Mouse (Mus musculus) MEL (cell line): ENCODE measurements around the gene Eef1g.

Source experiments
- CTCF ChIP-seq, 3 experiments: IDR thresholded peaks in 2 of 3; conservative IDR thresholded peaks in 1 of 3; 2 replicates each; pipeline ENCODE4 v1.5.1; 2011 to 2012; ENCODE audit warnings: low read length in 3 of 3, low read depth in 2 of 3, mild to moderate bottlenecking in 2 of 3, improper control_type of control experiment in 1 of 3, inconsistent platforms in 1 of 3, mixed read lengths in 1 of 3, moderate library complexity in 1 of 3; ENCODE audit not compliant: control insufficient read depth in 1 of 3, insufficient read depth in 1 of 3, poor library complexity in 1 of 3, severe bottlenecking in 1 of 3
- E2F4 ChIP-seq: IDR thresholded peaks from 2 replicates; pipeline ENCODE4 v1.6.1; 2011; ENCODE audit warnings: low read depth, low read length, improper control_type of control experiment, borderline replicate concordance
- EP300 ChIP-seq, 2 experiments: IDR thresholded peaks; 2 replicates each; pipeline ENCODE4 v1.6.1; 2011; ENCODE audit warnings: improper control_type of control experiment in 2 of 2, low read length in 2 of 2, low read depth in 1 of 2, mild to moderate bottlenecking in 1 of 2
- MYB ChIP-seq: IDR thresholded peaks from 2 replicates; pipeline ENCODE4 v1.6.1; 2011; ENCODE audit warnings: mild to moderate bottlenecking, low read depth, low read length, improper control_type of control experiment
- POLR2A ChIP-seq, 2 experiments: IDR thresholded peaks; 2 replicates each; pipeline ENCODE4 v1.6.1; 2011 to 2012; ENCODE audit warnings: low read length in 2 of 2, mild to moderate bottlenecking in 2 of 2, control low read depth in 1 of 2, improper control_type of control experiment in 1 of 2, low read depth in 1 of 2, moderate library complexity in 1 of 2; ENCODE audit not compliant: control insufficient read depth in 1 of 2, insufficient read depth in 1 of 2, poor library complexity in 1 of 2

GRCm38 (mm10) chr19:8999223-8999622 is 32.4 kb downstream of the Eef1g start:
- TF ChIP-seq POLR2A (IDR thresholded peaks at IDR 0.05; ENCODE audit: control insufficient read depth in 1 of 2, insufficient read depth in 1 of 2, low read depth in 1 of 2, low read length in 2 of 2, poor library complexity in 1 of 2) (no peak), MYB (no peak), CTCF (IDR thresholded peaks at IDR 0.05 in 2 of 3, conservative IDR thresholded peaks at IDR 0.05 in 1 of 3; ENCODE audit: control insufficient read depth in 1 of 3, insufficient read depth in 1 of 3, low read depth in 2 of 3, low read length in 3 of 3, poor library complexity in 1 of 3, severe bottlenecking in 1 of 3) (no peak), EP300 (IDR thresholded peaks at IDR 0.05; ENCODE audit: low read depth in 1 of 2, low read length in 2 of 2) (no peak), E2F4 (no peak)
